ENCODE assay signal across 9 mouse cellular contexts in genomic region chr5:122653446-122654267, GRCm38 (mm10). TPM values are rescaled to one million over a fixed set of nuclear protein-coding genes. Genes with fewer than 3 reads are reported as not detected.
DNase-seq lines count a peak whose midpoint lies in the region; ATAC-seq lines count a peak whose summit lies in the region.
"Had no signal": no experiment of that assay in that cellular context is flagged by ENCODE, and none has a peak within 500 bp of the region (broad histone marks: within the 10 kb centered on the region; RNA-seq: fewer than 3 reads in every experiment).

No protein-coding gene starts in this region.

- peaks cover 9% of the 10 kb centered on the region; the same call in 1 of the 2 replicates for H3K4me1 ChIP-seq in kidney, embryonic 14.5 days (ENCODE audit: control insufficient read depth, insufficient read depth, low read length)
- H3K4me1 ChIP-seq in forebrain, embryonic 16.5 days (replicated peaks; ENCODE audit: control insufficient read depth, insufficient read depth, low read length): peaks cover 15% of the 10 kb centered on the region
- H3K4me1 ChIP-seq in liver, embryonic 15.5 days (replicated peaks): peaks cover 35% of the 10 kb centered on the region
- peaks cover 10% of the 10 kb centered on the region; the same call in 1 of the 2 replicates for H3K4me1 ChIP-seq in stomach, embryonic 15.5 days

- H3K4me3 ChIP-seq in kidney, embryonic 14.5 days (ENCODE audit: low read length): no peak overlapping the region
- H3K4me3 ChIP-seq in forebrain, embryonic 16.5 days (replicated peaks; ENCODE audit: low read length): no peak overlapping the region
- H3K4me3 ChIP-seq in liver, embryonic 15.5 days (replicated peaks): no peak overlapping the region
- no peak overlapping the region for H3K4me3 ChIP-seq in stomach, embryonic 15.5 days (replicated peaks)

- H3K9me3 ChIP-seq in kidney, embryonic 14.5 days (ENCODE audit: control insufficient read depth, low read length): no peaks in the 10 kb centered on the region
- H3K9me3 ChIP-seq in forebrain, embryonic 16.5 days (ENCODE audit: control insufficient read depth, low read length): no peaks in the 10 kb centered on the region
- no peaks in the 10 kb centered on the region for H3K9me3 ChIP-seq in liver, embryonic 15.5 days (replicated peaks)
- no peaks in the 10 kb centered on the region for H3K9me3 ChIP-seq in stomach, embryonic 15.5 days

- no peaks in the 10 kb centered on the region for H3K36me3 ChIP-seq in kidney, embryonic 14.5 days (ENCODE audit: control insufficient read depth, insufficient read depth, low read length)
- H3K36me3 ChIP-seq in forebrain, embryonic 16.5 days (ENCODE audit: control insufficient read depth, insufficient read depth): no peaks in the 10 kb centered on the region
- 0 out of 2 replicates have a peak, but pooled peaks cover 2% of the 10 kb centered on the region for H3K36me3 ChIP-seq in liver, embryonic 15.5 days (replicated peaks)
- H3K36me3 ChIP-seq in stomach, embryonic 15.5 days: no peaks in the 10 kb centered on the region

- H3K27me3 ChIP-seq in kidney, embryonic 14.5 days (ENCODE audit: control insufficient read depth, insufficient read depth, low read length): no peaks in the 10 kb centered on the region
- no peaks in the 10 kb centered on the region for H3K27me3 ChIP-seq in forebrain, embryonic 16.5 days (replicated peaks; ENCODE audit: control insufficient read depth, insufficient read depth, low read length)
- H3K27me3 ChIP-seq in liver, embryonic 15.5 days: peaks cover 7% of the 10 kb centered on the region
- H3K27me3 ChIP-seq in stomach, embryonic 15.5 days (replicated peaks): no peaks in the 10 kb centered on the region

- H3K27ac ChIP-seq in kidney, embryonic 14.5 days (ENCODE audit: low read depth, low read length): peak overlapping the region; percentile 60
- H3K27ac ChIP-seq in forebrain, embryonic 16.5 days (ENCODE audit: low read length): peak overlapping the region; percentile 68
- no peak overlapping the region for H3K27ac ChIP-seq in liver, embryonic 15.5 days (replicated peaks)
- peak overlapping the region; percentile 42; the same call in 1 of the 2 replicates for H3K27ac ChIP-seq in stomach, embryonic 15.5 days
- H3K27ac ChIP-seq: liver, embryonic 14.5 days had no signal

- peak; percentile 67 for ATAC-seq in kidney, embryonic 14.5 days (ENCODE audit: low FRiP score, low TSS enrichment)
- ATAC-seq in forebrain, embryonic 16.5 days: peak; percentile 67
- ATAC-seq in liver, embryonic 15.5 days (ENCODE audit: insufficient read depth): no peak
- peak; percentile 45; the same call in 1 of the 2 replicates for ATAC-seq in stomach, embryonic 15.5 days (ENCODE audit: insufficient read depth, low FRiP score, low read depth)

- 42% methylated on average over 15 of the region's 15 CpGs for WGBS in kidney, embryonic 14.5 days
- WGBS in forebrain, embryonic 16.5 days: 12% methylated on average over 15 of the region's 15 CpGs
- 47% methylated on average over 15 of the region's 15 CpGs for WGBS in liver, embryonic 15.5 days (ENCODE audit: insufficient replicate concordance)
- 45% methylated on average over 15 of the region's 15 CpGs for WGBS in stomach, embryonic 15.5 days

- no peak overlapping the region for H3K9ac ChIP-seq in kidney, embryonic 14.5 days (ENCODE audit: low read depth, low read length)
- 0 out of 2 replicates have a peak overlapping the region, but pooled peaks have one; percentile 14 for H3K9ac ChIP-seq in forebrain, embryonic 16.5 days (replicated peaks; ENCODE audit: low read depth, low read length)
- H3K9ac ChIP-seq in liver, embryonic 15.5 days: no peak overlapping the region
- H3K9ac ChIP-seq in stomach, embryonic 15.5 days: no peak overlapping the region
- H3K9ac ChIP-seq: liver, embryonic 14.5 days had no signal

- H3K4me2 ChIP-seq in kidney, embryonic 14.5 days (replicated peaks; ENCODE audit: low read depth, low read length): no peak overlapping the region
- H3K4me2 ChIP-seq in forebrain, embryonic 16.5 days (ENCODE audit: low read length): peak overlapping the region; percentile 31; the same call in 1 of the 2 replicates
- H3K4me2 ChIP-seq in liver, embryonic 15.5 days: 0 out of 2 replicates have a peak overlapping the region, but pooled peaks have one; percentile 48
- H3K4me2 ChIP-seq in stomach, embryonic 15.5 days: no peak overlapping the region

- DNase-seq in kidney, adult 9 months: no peak
- DNase-seq in B cell, adult 2 months: peak; percentile 43 to 47
- peak; percentile 76 to 80 for DNase-seq in cerebellum, adult 18-20 months
- no peak for DNase-seq in thymus, postnatal 36 days

RNA-seq across cellular contexts. Expression of gene P2rx7, which starts 9.9 kb away (rescaled TPM):
- 0.56 and 1.1 TPM in 2 replicates for polyA plus RNA-seq in kidney, embryonic 14.5 days (2014; fragmentation: Nextera tagmentation; extraction: Ambion mirVana)
- polyA plus RNA-seq in forebrain, embryonic 16.5 days (2015; fragmentation: Nextera tagmentation; extraction: Ambion mirVana): 2.1 and 2.4 TPM in 2 replicates
- 1.5 TPM in 2 replicates for polyA plus RNA-seq in liver, embryonic 15.5 days (2015; fragmentation: Nextera tagmentation; extraction: Ambion mirVana)
- polyA plus RNA-seq in stomach, embryonic 15.5 days (2015; fragmentation: Nextera tagmentation; extraction: Ambion mirVana): 2.7 and 3.4 TPM in 2 replicates

RNA-seq across cellular contexts. Expression of gene Ift81, which starts 39.3 kb away (rescaled TPM):
- polyA plus RNA-seq in kidney, embryonic 14.5 days (2014; fragmentation: Nextera tagmentation; extraction: Ambion mirVana): 34.1 and 46.0 TPM in 2 replicates
- 55.1 and 57.1 TPM in 2 replicates for polyA plus RNA-seq in forebrain, embryonic 16.5 days (2015; fragmentation: Nextera tagmentation; extraction: Ambion mirVana)
- polyA plus RNA-seq in liver, embryonic 15.5 days (2015; fragmentation: Nextera tagmentation; extraction: Ambion mirVana): 1.3 and 2.3 TPM in 2 replicates
- 36.2 and 37.2 TPM in 2 replicates for polyA plus RNA-seq in stomach, embryonic 15.5 days (2015; fragmentation: Nextera tagmentation; extraction: Ambion mirVana)

RNA-seq across cellular contexts. Expression of gene P2rx4, which starts 53.7 kb away (rescaled TPM):
- polyA plus RNA-seq in kidney, embryonic 14.5 days (2014; fragmentation: Nextera tagmentation; extraction: Ambion mirVana): 14.0 and 14.8 TPM in 2 replicates
- polyA plus RNA-seq in forebrain, embryonic 16.5 days (2015; fragmentation: Nextera tagmentation; extraction: Ambion mirVana): 7.3 and 10.3 TPM in 2 replicates
- polyA plus RNA-seq in liver, embryonic 15.5 days (2015; fragmentation: Nextera tagmentation; extraction: Ambion mirVana): 25.2 and 27.9 TPM in 2 replicates
- polyA plus RNA-seq in stomach, embryonic 15.5 days (2015; fragmentation: Nextera tagmentation; extraction: Ambion mirVana): 26.9 and 27.9 TPM in 2 replicates

Comparison
In these comparisons a context has a peak if more than half of its experiments do, and no peak if none do; other contexts are left out.
1. H3K4me2 ChIP-seq: peak in forebrain, embryonic 16.5 days (single experiment) and liver, embryonic 15.5 days (single experiment); none in kidney, embryonic 14.5 days (single experiment) and stomach, embryonic 15.5 days (single experiment).
2. DNase-seq: peak in B cell, adult 2 months (2 of 2) and cerebellum, adult 18-20 months (2 of 2); none in kidney, adult 9 months (single experiment) and thymus, postnatal 36 days (0 of 2).
3. RNA of gene Ift81, which starts 39.3 kb away (polyA plus RNA-seq): 55.1 to 57.1 TPM in forebrain, embryonic 16.5 days, 34.1 to 46.0 TPM in kidney, embryonic 14.5 days and 36.2 to 37.2 TPM in stomach, embryonic 15.5 days; 1.3 to 2.3 TPM in liver, embryonic 15.5 days; every median in the first group is over 10 times any median in the second.